Mouse (Mus musculus) limb, embryonic 13.5 days (tissue): ENCODE data around the gene Zbtb7b. TPM values are rescaled to one million over a fixed set of nuclear protein-coding genes. Genes with fewer than 3 reads are reported as not detected.
A peak's percentile ranks its signal among the peaks of the same experiment; 100 is the strongest.

Experiments used
- ATAC-seq: fragments of 200-750 bp; cut with Nextera tagmentation; 2 replicates; pipeline ENCODE4 v1.8.0; 2017; ENCODE audit warnings: low read depth, moderate number of reproducible peaks, moderate TSS enrichment; ENCODE audit not compliant: low FRiP score
- H3K27ac ChIP-seq: fragments of 300-500 bp; sonication (generic); 2 replicates; pipeline ENCODE4 v1.5.1; 2015; ENCODE audit warnings: inconsistent platforms, mild to moderate bottlenecking, moderate library complexity
- H3K27me3 ChIP-seq: fragments of 300-500 bp; sonication (generic); 2 replicates; pipeline ENCODE4 v1.6.1; 2015; ENCODE audit warnings: mild to moderate bottlenecking, inconsistent platforms
- H3K36me3 ChIP-seq: fragments of 300-500 bp; sonication (generic); 2 replicates; pipeline ENCODE4 v1.6.1; 2015; ENCODE audit warnings: inconsistent platforms, mild to moderate bottlenecking, moderate library complexity
- H3K4me1 ChIP-seq: fragments of 300-500 bp; sonication (generic); 2 replicates; pipeline ENCODE4 v1.6.1; 2015; ENCODE audit warnings: inconsistent platforms
- H3K4me2 ChIP-seq: fragments of 300-500 bp; sonication (generic); replicated peaks from 2 replicates; pipeline ENCODE4 v1.6.1; 2015; ENCODE audit warnings: inconsistent platforms, mild to moderate bottlenecking, moderate library complexity
- H3K4me3 ChIP-seq: fragments of 300-500 bp; sonication (generic); 2 replicates; pipeline ENCODE4 v1.5.1; 2015; ENCODE audit warnings: moderate library complexity, mild to moderate bottlenecking, inconsistent platforms
- H3K9ac ChIP-seq: fragments of 300-500 bp; sonication (generic); 2 replicates; pipeline ENCODE4 v1.6.1; 2015; ENCODE audit warnings: mild to moderate bottlenecking, inconsistent platforms
- H3K9me3 ChIP-seq: fragments of 300-500 bp; sonication (generic); 2 replicates; pipeline ENCODE4 v1.6.1; 2016; ENCODE audit warnings: inconsistent platforms
- WGBS: fragments of 180-500 bp; shearing (Covaris S2); methylation state at CpG from one replicate; pipeline ENCODE4 v1.1.7; 2015; 5-methylcytosine and 5-hydroxymethylcytosine counted together
- polyA plus RNA-seq: library from polyadenylated mRNA; unstranded; fragments of >200 nt; fragmentation: Nextera tagmentation; extraction: Ambion mirVana; gene quantifications from 2 replicates; pipeline ENCODE4 v1.2.1, GENCODE M21; 2015

The Zbtb7b gene
- polyA plus RNA-seq, 1 experiment from 2014 or later = 2.0 TPM

- under 1% methylated on average over 15 of the region's 15 CpGs for WGBS
- peak overlapping the region; percentile 75 for H3K27ac ChIP-seq
- peaks cover 56% of the 10 kb centered on the region for H3K4me1 ChIP-seq
Measured at GRCm38 (mm10) chr3:89393605-89394004, 971 bp downstream of the Zbtb7b start.

GRCm38 (mm10) chr3:89392871-89393311 is 1.7 kb downstream of the Zbtb7b start:
- H3K4me2 ChIP-seq = peak overlapping the region; percentile 98
- H3K4me1 ChIP-seq = peaks cover 58% of the 10 kb centered on the region
- no peaks in the 10 kb centered on the region for H3K36me3 ChIP-seq
- 0% methylated on average over 18 of the region's 24 CpGs for WGBS
- H3K9ac ChIP-seq = peak overlapping the region; percentile 65
- H3K27me3 ChIP-seq = peaks cover 24% of the 10 kb centered on the region
- H3K4me3 ChIP-seq = peak overlapping the region; percentile 59
- H3K9me3 ChIP-seq = no peaks in the 10 kb centered on the region
- ATAC-seq = no peak
- no peak overlapping the region for H3K27ac ChIP-seq

More at GRCm38 (mm10) chr3:89393605-89394004, 971 bp downstream of the Zbtb7b start:
- H3K4me3 ChIP-seq = peak overlapping the region; percentile 59
- peak overlapping the region; percentile 98 for H3K4me2 ChIP-seq
- H3K9ac ChIP-seq = peak overlapping the region; percentile 68
- peak; percentile 91 for ATAC-seq
- H3K36me3 ChIP-seq = no peaks in the 10 kb centered on the region
- peaks cover 24% of the 10 kb centered on the region for H3K27me3 ChIP-seq
- no peaks in the 10 kb centered on the region for H3K9me3 ChIP-seq

DNA sequence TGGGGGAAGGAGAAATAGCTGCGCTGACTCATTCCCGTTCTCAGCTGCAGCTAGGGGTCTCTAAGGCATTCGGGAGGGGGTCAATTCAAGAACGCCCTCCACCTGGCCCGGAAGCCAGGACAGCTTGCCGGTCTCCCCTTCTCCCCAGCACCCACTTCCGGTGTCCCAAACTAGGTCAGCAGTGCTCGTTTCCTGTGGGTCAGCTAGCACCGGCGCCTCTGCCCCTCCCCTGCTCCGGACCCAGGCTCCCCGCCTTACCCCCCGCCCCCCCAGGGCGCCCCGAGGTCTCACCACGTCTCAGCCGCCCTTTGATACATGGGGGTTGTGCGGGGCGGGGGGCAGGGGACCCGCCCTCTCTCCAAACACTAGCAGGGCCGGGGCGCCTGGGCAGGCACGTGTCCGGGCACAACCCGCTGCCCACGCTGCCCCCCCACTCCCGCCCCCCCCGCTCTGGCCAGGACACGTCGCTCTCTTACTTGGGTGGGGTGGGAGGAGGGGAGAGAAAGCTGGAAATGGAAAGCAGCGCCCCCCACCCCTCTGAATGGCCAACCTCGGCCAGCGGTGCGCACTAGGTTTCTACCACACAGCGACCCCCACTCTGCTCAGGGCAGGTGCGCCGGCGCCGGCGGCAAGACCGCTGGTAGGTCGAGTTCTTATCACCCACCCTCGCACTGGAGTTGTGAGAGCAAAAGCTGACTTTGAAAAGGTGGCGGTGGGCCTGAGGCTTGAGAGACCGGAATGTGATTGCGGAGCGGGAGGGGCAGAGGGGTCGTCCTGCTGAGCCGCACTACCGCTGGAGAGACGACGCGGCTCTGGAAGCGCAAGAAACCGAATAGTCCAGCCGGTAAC is 2.7 kb downstream of the Zbtb7b start:
- H3K4me2 ChIP-seq = peak overlapping the region; percentile 98
- under 1% methylated on average over 44 of the region's 56 CpGs for WGBS
- peaks cover 62% of the 10 kb centered on the region for H3K4me1 ChIP-seq
- no peak for ATAC-seq
- H3K9me3 ChIP-seq = no peaks in the 10 kb centered on the region
- no peaks in the 10 kb centered on the region for H3K36me3 ChIP-seq
- peaks cover 24% of the 10 kb centered on the region for H3K27me3 ChIP-seq
- H3K4me3 ChIP-seq = peak overlapping the region; percentile 59
- no peak overlapping the region for H3K27ac ChIP-seq
- H3K9ac ChIP-seq = peak overlapping the region; percentile 65

- Histone ChIP-seq H3K9ac (peak overlapping the region; percentile 65), H3K27me3 (peaks cover 24% of the 10 kb centered on the region), H3K36me3 (no peaks in the 10 kb centered on the region), H3K4me2 (peak overlapping the region; percentile 98), H3K27ac (no peak overlapping the region), H3K4me1 (peaks cover 59% of the 10 kb centered on the region), H3K4me3 (peak overlapping the region; percentile 59), H3K9me3 (no peaks in the 10 kb centered on the region)
- WGBS = 18% methylated on average over 19 of the region's 19 CpGs
- ATAC-seq = no peak
Measured at GRCm38 (mm10) chr3:89390699-89391662, 3.6 kb downstream of the Zbtb7b start.

DNA sequence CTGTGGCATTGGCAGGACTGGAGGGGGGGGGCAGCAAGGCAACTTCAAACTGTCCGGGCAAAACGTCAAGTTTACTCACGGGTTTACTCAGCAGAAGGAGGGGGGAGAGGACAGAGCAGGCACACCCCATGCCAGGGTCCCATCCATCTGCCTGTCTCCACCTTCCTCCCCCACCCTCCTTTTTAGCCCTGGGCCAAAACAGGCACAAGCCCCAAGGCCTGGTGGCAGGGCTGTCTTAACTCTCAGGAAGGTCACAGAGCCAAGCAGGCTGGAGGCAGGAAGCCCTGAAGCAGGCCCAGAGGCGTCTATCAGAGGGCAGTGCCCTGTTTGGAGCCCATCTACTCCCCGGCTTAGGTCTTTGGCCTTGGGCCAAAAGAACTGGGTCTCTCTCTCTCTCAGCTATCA is 4.5 kb downstream of the Zbtb7b start:
- H3K36me3 ChIP-seq = no peaks in the 10 kb centered on the region
- no peak overlapping the region for H3K27ac ChIP-seq
- no peak overlapping the region for H3K9ac ChIP-seq
- WGBS = 48% methylated on average over 5 of the region's 5 CpGs
- no peaks in the 10 kb centered on the region for H3K9me3 ChIP-seq
- no peak for ATAC-seq
- peaks cover 57% of the 10 kb centered on the region for H3K4me1 ChIP-seq
- H3K27me3 ChIP-seq = peaks cover 24% of the 10 kb centered on the region
- H3K4me3 ChIP-seq = no peak overlapping the region
- no peak overlapping the region for H3K4me2 ChIP-seq

DNA sequence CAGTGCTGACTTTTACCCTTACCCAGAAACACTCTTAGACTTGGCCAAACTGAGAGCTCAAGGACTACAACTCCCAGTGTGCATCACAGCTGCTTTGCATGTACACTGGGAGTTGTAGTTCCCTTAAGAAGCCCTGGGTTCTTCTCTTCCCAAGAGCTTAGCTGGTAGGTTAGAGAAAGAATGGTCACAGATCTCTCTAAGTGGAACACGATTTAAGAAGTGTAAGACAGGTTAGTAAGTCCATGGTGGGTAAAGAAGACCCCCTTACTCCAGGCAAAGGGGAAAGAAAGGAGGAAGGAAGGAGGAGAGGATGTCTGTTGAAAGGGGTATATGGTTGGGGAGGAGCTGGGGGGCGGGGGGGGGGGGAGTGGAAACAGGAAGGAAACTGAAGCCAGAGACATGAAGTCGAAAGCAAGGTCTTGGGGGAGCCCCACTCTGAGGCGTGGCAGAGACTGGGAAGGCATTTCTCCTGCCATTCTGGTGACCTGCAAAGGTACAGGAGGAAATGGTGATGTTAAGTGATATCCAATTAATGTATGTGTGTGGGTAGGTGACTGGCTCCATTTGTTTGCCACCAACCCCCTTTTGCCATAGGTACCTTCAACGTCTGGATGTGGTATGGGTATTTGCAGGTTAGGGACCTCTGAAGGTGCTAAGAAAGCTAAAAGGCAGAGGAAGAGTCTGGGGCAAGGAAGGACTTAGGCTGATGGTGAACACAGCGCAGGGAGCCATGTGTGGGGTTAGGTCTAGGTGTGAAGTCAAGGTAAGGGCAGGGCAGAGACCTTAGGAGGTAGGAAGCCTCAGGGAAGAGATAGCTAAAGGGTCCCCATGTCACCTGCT is 5.5 kb downstream of the Zbtb7b start:
- no peak for ATAC-seq
- Histone ChIP-seq H3K9ac (no peak overlapping the region), H3K4me2 (no peak overlapping the region), H3K9me3 (no peaks in the 10 kb centered on the region), H3K4me3 (no peak overlapping the region), H3K27me3 (peaks cover 24% of the 10 kb centered on the region), H3K27ac (no peak overlapping the region), H3K36me3 (no peaks in the 10 kb centered on the region), H3K4me1 (peaks cover 58% of the 10 kb centered on the region)
- WGBS = 56% methylated on average over 5 of the region's 6 CpGs

DNA sequence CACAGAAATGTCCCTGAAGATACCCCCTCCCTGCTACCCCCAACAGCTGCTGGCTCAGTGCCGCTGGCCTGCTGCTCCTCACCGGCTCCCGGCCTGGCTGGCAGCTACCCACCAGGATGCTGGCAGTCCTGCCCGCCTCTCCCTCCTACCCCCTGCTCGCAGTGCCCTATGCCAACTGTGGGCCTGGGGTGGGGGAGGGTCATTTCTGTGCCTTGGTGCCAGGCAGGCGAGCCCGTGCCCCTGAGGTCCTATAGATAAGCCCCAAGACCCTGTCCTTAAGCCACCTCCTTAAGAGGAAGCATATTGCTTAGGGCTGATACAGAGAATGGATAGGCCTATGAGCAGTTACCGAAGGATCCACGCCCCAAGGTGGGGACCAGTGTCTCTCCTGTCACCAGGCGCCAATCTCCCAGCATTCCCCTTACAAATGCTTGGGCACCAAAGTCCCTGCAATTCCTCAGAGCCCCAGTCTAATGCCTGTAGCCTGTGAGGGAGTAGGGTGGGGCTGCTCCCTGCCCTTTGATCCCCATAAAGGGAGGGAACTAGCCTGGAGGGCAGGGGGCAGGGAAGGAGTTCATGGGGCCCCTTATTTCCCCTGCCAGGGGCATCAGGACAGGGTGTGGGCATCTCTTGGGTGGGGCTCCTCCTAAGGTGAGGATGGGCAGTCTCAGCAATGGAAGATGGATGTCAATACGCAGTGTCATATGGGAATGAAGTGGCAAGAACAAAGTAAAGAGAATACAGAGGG is 6.3 kb downstream of the Zbtb7b start:
- Histone ChIP-seq H3K9ac (no peak overlapping the region), H3K4me2 (no peak overlapping the region), H3K27me3 (peaks cover 24% of the 10 kb centered on the region), H3K4me3 (no peak overlapping the region), H3K4me1 (peaks cover 56% of the 10 kb centered on the region), H3K27ac (no peak overlapping the region), H3K9me3 (no peaks in the 10 kb centered on the region), H3K36me3 (no peaks in the 10 kb centered on the region)
- no peak for ATAC-seq
- WGBS = 74% methylated on average over 11 of the region's 11 CpGs

GRCm38 (mm10) chr3:89387632-89388031 is 6.9 kb downstream of the Zbtb7b start:
- H3K27ac ChIP-seq = no peak overlapping the region
- H3K9me3 ChIP-seq = no peaks in the 10 kb centered on the region
- H3K4me2 ChIP-seq = 0 out of 2 replicates have a peak overlapping the region, but pooled peaks have one; percentile 3
- ATAC-seq = no peak
- H3K4me3 ChIP-seq = no peak overlapping the region
- no peak overlapping the region for H3K9ac ChIP-seq
- peaks cover 21% of the 10 kb centered on the region for H3K27me3 ChIP-seq
- WGBS = 81% methylated on average over 11 of the region's 11 CpGs
- no peaks in the 10 kb centered on the region for H3K36me3 ChIP-seq
- H3K4me1 ChIP-seq = peaks cover 51% of the 10 kb centered on the region

- H3K27me3 ChIP-seq = peaks cover 12% of the 10 kb centered on the region
- no peak for ATAC-seq
- H3K4me3 ChIP-seq = no peak overlapping the region
- no peaks in the 10 kb centered on the region for H3K9me3 ChIP-seq
- no peak overlapping the region for H3K9ac ChIP-seq
- peaks cover 42% of the 10 kb centered on the region for H3K4me1 ChIP-seq
- no peak overlapping the region for H3K27ac ChIP-seq
- no peak overlapping the region for H3K4me2 ChIP-seq
- H3K36me3 ChIP-seq = no peaks in the 10 kb centered on the region
- 47% methylated on average over 17 of the region's 17 CpGs for WGBS
Measured at GRCm38 (mm10) chr3:89386438-89387420, 7.8 kb downstream of the Zbtb7b start.

- Histone ChIP-seq H3K4me1 (peaks cover 30% of the 10 kb centered on the region), H3K27ac (no peak overlapping the region), H3K4me2 (no peak overlapping the region), H3K9ac (no peak overlapping the region), H3K27me3 (no peaks in the 10 kb centered on the region), H3K4me3 (no peak overlapping the region), H3K36me3 (no peaks in the 10 kb centered on the region), H3K9me3 (no peaks in the 10 kb centered on the region)
- ATAC-seq = no peak
- 43% methylated on average over 11 of the region's 11 CpGs for WGBS
Measured at GRCm38 (mm10) chr3:89385451-89385850, 9.1 kb downstream of the Zbtb7b start.
